Mouse (Mus musculus) thymus, adult 2 months (tissue): Measurements from ENCODE around the gene Sema4b.

ENCODE experiments used
- CTCF ChIP-seq: fragments of 200-500 bp; IDR thresholded peaks from 2 replicates; pipeline ENCODE4 v1.5.1; 2012; ENCODE audit warnings: mild to moderate bottlenecking, control low read depth, low read length, moderate library complexity, borderline replicate concordance; ENCODE audit not compliant: control insufficient read depth, poor library complexity, insufficient read depth; ENCODE audit errors: extremely low read depth
- POLR2A ChIP-seq: fragments of 200-500 bp; IDR thresholded peaks from 2 replicates; pipeline ENCODE4 v1.6.1; 2012; ENCODE audit warnings: mild to moderate bottlenecking, low read length, control low read depth, moderate library complexity; ENCODE audit not compliant: control insufficient read depth, poor library complexity, insufficient read depth; ENCODE audit errors: extremely low read depth

DNA sequence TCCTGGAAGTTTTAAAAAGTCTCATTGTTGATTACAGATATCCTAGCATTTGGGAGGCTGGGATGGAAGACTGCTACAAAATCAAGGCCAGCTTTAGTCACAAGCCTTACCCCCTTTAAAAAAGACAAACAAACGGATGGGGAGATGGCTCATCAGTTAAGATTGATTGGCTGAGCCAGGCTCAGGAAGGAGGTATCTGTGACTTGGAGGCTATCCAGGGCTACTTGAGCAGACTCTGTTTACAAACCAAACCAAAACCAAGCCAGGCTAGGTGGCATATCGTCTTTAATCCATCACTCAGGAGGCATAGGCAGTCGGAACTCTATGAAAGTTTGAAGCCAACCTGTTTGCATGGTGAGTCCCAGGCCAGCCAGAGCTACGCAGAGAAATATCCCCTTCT, 55.0 kb downstream of the Sema4b start:
- TF ChIP-seq POLR2A = no peak
- no peak for TF ChIP-seq CTCF
